Mouse (Mus musculus): ENCODE measurements around the gene Frmd8. TPM values are rescaled to one million over a fixed set of nuclear protein-coding genes. Genes with fewer than 3 reads are reported as not detected.

Gene Frmd8
- polyA plus RNA-seq, 1 experiment from 2014 or later, result 36.9 TPM

DNA sequence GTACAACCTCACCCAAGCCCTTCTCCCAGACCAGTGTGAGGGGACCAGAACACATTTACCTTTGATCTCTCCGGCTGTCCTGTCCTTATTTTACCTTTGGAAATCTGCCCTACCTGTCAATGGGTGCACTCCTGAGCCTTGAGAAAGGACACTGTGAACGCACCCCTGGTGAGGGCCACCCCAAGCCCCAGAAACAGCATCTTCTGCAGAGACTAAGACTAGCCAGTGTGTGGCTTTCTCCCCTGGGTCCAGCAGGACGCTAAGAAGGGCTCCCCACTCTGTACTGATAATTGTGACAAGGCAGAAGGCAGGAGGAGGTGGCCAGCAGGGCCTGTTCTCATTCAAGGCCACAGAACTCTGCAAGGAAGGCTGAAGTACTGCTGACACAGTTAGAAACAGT is 3.8 kb upstream of the Frmd8 start:
- no peak for DNase-seq (ENCODE audit: extremely low spot score, low spot score)
- H3K27ac ChIP-seq, result no peak overlapping the region

GRCm38 (mm10) chr19:5878362-5878722 is 3.3 kb upstream of the Frmd8 start:
- Histone ChIP-seq H3K4me3 (peak overlapping the region; percentile 25; the same call in 1 of the 2 replicates), H3K4me1 (peaks cover 37% of the 10 kb centered on the region), H3K27me3 (ENCODE audit: poor library complexity, severe bottlenecking) (no peaks in the 10 kb centered on the region), H3K36me3 (replicated peaks) (no peaks in the 10 kb centered on the region), H3K9me3 (no peaks in the 10 kb centered on the region), H3K27ac (peak overlapping the region; percentile 73; the same call in 1 of the 2 replicates)
- WGBS, result 87% methylated on average over 7 of the region's 7 CpGs
- DNase-seq (ENCODE audit: extremely low spot score, low spot score), result no peak

More for the DNA sequence above, 3.8 kb upstream of the Frmd8 start:
- no peaks in the 10 kb centered on the region for H3K9me3 ChIP-seq
- H3K27me3 ChIP-seq (ENCODE audit: poor library complexity, severe bottlenecking), result no peaks in the 10 kb centered on the region
- no peaks in the 10 kb centered on the region for H3K36me3 ChIP-seq (replicated peaks)
- no peak overlapping the region for H3K4me3 ChIP-seq
- 81% methylated on average over 3 of the region's 3 CpGs for WGBS
- H3K4me1 ChIP-seq, result peaks cover 32% of the 10 kb centered on the region

DNA sequence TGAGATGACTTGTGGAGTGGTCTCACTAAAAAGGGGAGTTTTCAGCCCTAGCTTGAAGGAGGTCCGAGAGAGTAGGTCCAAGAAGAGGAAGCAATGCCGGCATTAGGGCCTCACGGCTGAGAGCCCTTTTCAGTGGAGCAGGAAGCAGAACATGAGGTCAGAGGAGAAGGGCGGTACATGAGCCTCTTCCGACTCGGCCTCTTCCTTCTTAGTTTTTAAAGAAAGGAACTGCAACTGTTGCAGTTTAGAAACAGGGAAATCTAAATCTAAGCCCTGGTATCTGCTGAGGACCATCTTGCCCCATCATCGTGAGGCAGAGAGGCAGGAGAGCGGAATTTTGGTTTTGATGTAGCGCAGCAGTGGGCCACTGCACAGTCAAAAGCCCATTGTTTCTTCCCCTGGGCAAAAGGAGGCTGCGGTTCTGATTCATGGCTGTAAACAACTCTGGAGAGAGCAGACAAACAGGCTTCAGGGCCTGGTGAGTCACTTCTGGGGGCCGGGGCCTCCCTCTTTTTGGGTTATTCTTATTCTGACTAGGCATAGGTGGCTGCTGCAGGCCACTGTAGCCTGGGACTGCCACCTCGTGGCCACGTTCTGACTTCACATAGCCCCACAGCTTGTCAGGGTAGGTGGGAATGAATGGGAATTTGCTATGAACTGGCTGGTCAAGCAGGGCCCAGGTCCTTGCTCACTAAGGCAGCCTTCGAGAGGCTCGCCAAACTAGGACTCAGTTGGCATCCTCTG is 2.7 kb upstream of the Frmd8 start, which contains the start of gene Slc25a45:
Slc25a45 (plus strand) TSS at position 191 of the 744 bp plus-strand sequence.
- Histone ChIP-seq H3K4me3 (peak within 1 kb of the TSS; percentile 25; the same call in 1 of the 2 replicates), H3K27me3 (ENCODE audit: poor library complexity, severe bottlenecking) (no peaks in the 10 kb centered on the region), H3K27ac (peak within 1 kb of the TSS; percentile 73), H3K9me3 (no peaks in the 10 kb centered on the region), H3K4me1 (peaks cover 43% of the 10 kb centered on the region), H3K36me3 (replicated peaks) (peaks cover 5% of the 10 kb centered on the region)
- 53% methylated on average over 15 of the region's 15 CpGs for WGBS
- DNase-seq (ENCODE audit: extremely low spot score, low spot score), result peak; percentile 65

- H3K9me3 ChIP-seq, result no peaks in the 10 kb centered on the region
- H3K4me3 ChIP-seq, result peak overlapping the region; percentile 85
- no peak for DNase-seq (ENCODE audit: extremely low spot score, low spot score)
- peaks cover 29% of the 10 kb centered on the region for H3K36me3 ChIP-seq (replicated peaks)
- WGBS, result 13% methylated on average over 13 of the region's 13 CpGs
- peaks cover 67% of the 10 kb centered on the region for H3K4me1 ChIP-seq
- H3K27ac ChIP-seq, result peak overlapping the region; percentile 91
- H3K27me3 ChIP-seq (ENCODE audit: poor library complexity, severe bottlenecking), result no peaks in the 10 kb centered on the region
Observed at GRCm38 (mm10) chr19:5874391-5874968, 594 bp downstream of the Frmd8 start.

- Histone ChIP-seq H3K27me3 (ENCODE audit: poor library complexity, severe bottlenecking) (no peaks in the 10 kb centered on the region), H3K9me3 (no peaks in the 10 kb centered on the region), H3K4me1 (peaks cover 63% of the 10 kb centered on the region), H3K4me3 (peak overlapping the region; percentile 7; the same call in 1 of the 2 replicates), H3K36me3 (replicated peaks) (peaks cover 44% of the 10 kb centered on the region), H3K27ac (0 out of 2 replicates have a peak overlapping the region, but pooled peaks have one; percentile 25)
- 92% methylated on average over 19 of the region's 19 CpGs for WGBS
- DNase-seq (ENCODE audit: extremely low spot score, low spot score), result no peak
Observed at GRCm38 (mm10) chr19:5872931-5873556, 2.0 kb downstream of the Frmd8 start.

- no peaks in the 10 kb centered on the region for H3K9me3 ChIP-seq
- H3K36me3 ChIP-seq (replicated peaks), result peaks cover 49% of the 10 kb centered on the region
- 91% methylated on average over 4 of the region's 4 CpGs for WGBS
- peak overlapping the region; percentile 7; the same call in 1 of the 2 replicates for H3K4me3 ChIP-seq
- H3K27ac ChIP-seq, result 0 out of 2 replicates have a peak overlapping the region, but pooled peaks have one; percentile 20
- DNase-seq (ENCODE audit: extremely low spot score, low spot score), result no peak
- no peaks in the 10 kb centered on the region for H3K27me3 ChIP-seq (ENCODE audit: poor library complexity, severe bottlenecking)
- peaks cover 58% of the 10 kb centered on the region for H3K4me1 ChIP-seq
Observed at GRCm38 (mm10) chr19:5872528-5872927, 2.5 kb downstream of the Frmd8 start.

DNA sequence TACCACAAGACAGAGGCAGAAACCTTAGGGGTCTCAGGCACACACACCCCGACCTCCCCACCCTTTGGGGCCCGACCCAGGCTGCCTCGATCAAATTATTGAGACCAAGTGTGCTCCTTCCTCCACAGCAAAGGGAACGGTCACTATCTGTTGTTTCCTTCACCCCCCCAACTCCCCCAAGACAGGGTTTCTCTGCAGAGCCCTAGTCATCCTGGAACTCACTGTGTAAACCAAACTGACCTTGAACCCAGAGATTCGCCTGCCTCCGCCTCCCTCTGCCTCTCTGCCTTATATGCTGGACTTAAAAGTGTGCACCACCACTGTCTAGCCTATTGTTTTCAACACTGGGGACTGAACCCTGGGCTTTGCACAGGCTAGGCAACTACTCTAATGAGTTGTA is 3.4 kb downstream of the Frmd8 start:
- Histone ChIP-seq H3K27ac (peak overlapping the region; percentile 87), H3K9me3 (no peaks in the 10 kb centered on the region), H3K4me1 (peaks cover 55% of the 10 kb centered on the region), H3K27me3 (ENCODE audit: poor library complexity, severe bottlenecking) (no peaks in the 10 kb centered on the region), H3K36me3 (replicated peaks) (peaks cover 57% of the 10 kb centered on the region), H3K4me3 (peak overlapping the region; percentile 25)
- DNase-seq (ENCODE audit: extremely low spot score, low spot score), result no peak
- 55% methylated on average over 6 of the region's 6 CpGs for WGBS

DNA sequence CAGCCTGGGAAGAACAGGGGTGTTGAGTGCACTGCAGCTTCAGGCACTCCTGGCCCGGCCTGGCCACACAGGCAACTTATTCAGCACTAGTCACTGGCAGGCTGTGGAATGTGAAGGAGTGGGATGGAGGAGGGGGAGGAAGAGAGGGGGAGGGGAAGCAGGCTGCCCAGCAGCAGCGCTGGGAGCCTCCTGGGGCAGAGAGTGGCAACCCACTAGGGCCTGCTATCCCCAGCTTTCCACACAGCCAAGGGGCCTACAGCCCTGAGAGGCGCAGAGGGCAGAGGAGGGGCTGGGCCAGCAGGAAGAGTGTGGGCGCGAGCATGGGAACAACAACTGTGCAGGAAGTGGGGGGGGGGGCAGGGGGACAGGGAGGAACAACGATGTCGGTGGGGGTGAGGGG is 3.8 kb downstream of the Frmd8 start:
- peaks cover 62% of the 10 kb centered on the region for H3K36me3 ChIP-seq (replicated peaks)
- WGBS, result 8% methylated on average over 5 of the region's 7 CpGs
- H3K9me3 ChIP-seq, result no peaks in the 10 kb centered on the region
- no peaks in the 10 kb centered on the region for H3K27me3 ChIP-seq (ENCODE audit: poor library complexity, severe bottlenecking)
- H3K27ac ChIP-seq, result peak overlapping the region; percentile 87
- H3K4me3 ChIP-seq, result peak overlapping the region; percentile 25
- peak; percentile 61 for DNase-seq (ENCODE audit: extremely low spot score, low spot score)
- peaks cover 55% of the 10 kb centered on the region for H3K4me1 ChIP-seq

- H3K27ac ChIP-seq, result no peak overlapping the region
- WGBS, result 92% methylated on average over 6 of the region's 6 CpGs
- DNase-seq (ENCODE audit: extremely low spot score, low spot score), result no peak
- H3K9me3 ChIP-seq, result no peaks in the 10 kb centered on the region
- H3K4me1 ChIP-seq, result peaks cover 27% of the 10 kb centered on the region
- peaks cover 91% of the 10 kb centered on the region for H3K36me3 ChIP-seq (replicated peaks)
- H3K4me3 ChIP-seq, result no peak overlapping the region
- no peaks in the 10 kb centered on the region for H3K27me3 ChIP-seq (ENCODE audit: poor library complexity, severe bottlenecking)
Observed at GRCm38 (mm10) chr19:5868096-5868495, 7.0 kb downstream of the Frmd8 start.

GRCm38 (mm10) chr19:5864710-5865398 is 10.2 kb downstream of the Frmd8 start:
- Histone ChIP-seq H3K4me3 (no peak overlapping the region), H3K36me3 (replicated peaks) (peaks cover 100% of the 10 kb centered on the region), H3K4me1 (no peaks in the 10 kb centered on the region), H3K9me3 (peaks cover 15% of the 10 kb centered on the region), H3K27me3 (ENCODE audit: poor library complexity, severe bottlenecking) (no peaks in the 10 kb centered on the region), H3K27ac (no peak overlapping the region)
- DNase-seq (ENCODE audit: extremely low spot score, low spot score), result no peak
- 92% methylated on average over 20 of the region's 20 CpGs for WGBS

GRCm38 (mm10) chr19:5863776-5864175 is 11.3 kb downstream of the Frmd8 start:
- peaks cover 100% of the 10 kb centered on the region for H3K36me3 ChIP-seq (replicated peaks)
- DNase-seq (ENCODE audit: extremely low spot score, low spot score), result no peak
- no peak overlapping the region for H3K27ac ChIP-seq
- 92% methylated on average over 5 of the region's 5 CpGs for WGBS
- no peaks in the 10 kb centered on the region for H3K4me1 ChIP-seq
- no peaks in the 10 kb centered on the region for H3K27me3 ChIP-seq (ENCODE audit: poor library complexity, severe bottlenecking)
- no peak overlapping the region for H3K4me3 ChIP-seq
- peaks cover 15% of the 10 kb centered on the region for H3K9me3 ChIP-seq

DNA sequence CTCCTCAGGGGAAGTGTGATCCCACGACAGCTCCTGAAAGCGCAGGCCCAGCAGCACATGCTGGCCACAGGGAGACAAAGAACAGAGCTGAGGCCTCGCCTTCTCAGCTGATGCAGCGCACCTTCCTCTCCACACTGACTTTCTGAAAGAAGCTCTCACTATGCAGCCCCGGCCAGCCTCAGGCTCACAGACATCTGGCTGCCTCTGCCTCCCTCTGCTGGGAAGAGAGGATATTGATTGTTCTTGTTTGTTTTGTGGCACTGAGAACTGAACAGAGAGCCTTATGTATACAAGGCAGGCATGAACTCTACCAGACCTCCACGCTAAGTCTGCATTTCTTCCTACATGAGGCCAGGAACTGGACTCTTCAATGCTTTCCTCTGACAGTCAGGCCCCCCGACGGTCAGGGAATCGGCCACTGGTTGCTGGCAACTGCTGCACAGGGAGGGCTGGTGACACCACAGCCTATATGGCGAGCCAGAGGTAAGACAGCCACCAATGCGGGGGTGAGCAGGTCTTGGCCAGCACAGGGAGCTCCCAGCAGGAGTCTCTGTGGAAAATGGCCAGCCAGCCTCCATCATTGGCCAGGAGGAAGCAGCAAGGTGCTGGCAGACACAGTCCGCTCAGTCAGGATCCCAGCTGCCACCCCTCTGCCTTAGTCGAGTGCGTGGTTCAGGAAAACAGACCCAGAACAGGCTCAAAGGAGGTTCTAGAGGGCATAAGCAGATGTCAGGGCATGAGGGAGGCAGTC is 12.6 kb downstream of the Frmd8 start:
- 96% methylated on average over 14 of the region's 14 CpGs for WGBS
- no peaks in the 10 kb centered on the region for H3K27me3 ChIP-seq (ENCODE audit: poor library complexity, severe bottlenecking)
- no peak for DNase-seq (ENCODE audit: extremely low spot score, low spot score)
- H3K4me3 ChIP-seq, result no peak overlapping the region
- H3K4me1 ChIP-seq, result no peaks in the 10 kb centered on the region
- no peak overlapping the region for H3K27ac ChIP-seq
- H3K36me3 ChIP-seq (replicated peaks), result peaks cover 100% of the 10 kb centered on the region
- peaks cover 15% of the 10 kb centered on the region for H3K9me3 ChIP-seq
